Mouse (Mus musculus) MEL (cell line): Measurements from ENCODE around the gene Rbms2.

Experiments used
- CTCF ChIP-seq, 3 experiments: IDR thresholded peaks in 2 of 3; conservative IDR thresholded peaks in 1 of 3; 2 replicates each; pipeline ENCODE4 v1.5.1; 2011 to 2012; ENCODE audit warnings: low read length in 3 of 3, low read depth in 2 of 3, mild to moderate bottlenecking in 2 of 3, improper control_type of control experiment in 1 of 3, inconsistent platforms in 1 of 3, mixed read lengths in 1 of 3, moderate library complexity in 1 of 3; ENCODE audit not compliant: control insufficient read depth in 1 of 3, insufficient read depth in 1 of 3, poor library complexity in 1 of 3, severe bottlenecking in 1 of 3
- E2F4 ChIP-seq: IDR thresholded peaks from 2 replicates; pipeline ENCODE4 v1.6.1; 2011; ENCODE audit warnings: low read depth, low read length, improper control_type of control experiment, borderline replicate concordance
- EP300 ChIP-seq, 2 experiments: IDR thresholded peaks; 2 replicates each; pipeline ENCODE4 v1.6.1; 2011; ENCODE audit warnings: improper control_type of control experiment in 2 of 2, low read length in 2 of 2, low read depth in 1 of 2, mild to moderate bottlenecking in 1 of 2
- MAFK ChIP-seq: IDR thresholded peaks from 2 replicates; pipeline ENCODE4 v1.6.1; 2011; ENCODE audit warnings: low read depth, mild to moderate bottlenecking, low read length, improper control_type of control experiment, borderline replicate concordance
- MYC ChIP-seq: IDR thresholded peaks from 2 replicates; pipeline ENCODE4 v1.6.1; 2011; ENCODE audit warnings: low read depth, mild to moderate bottlenecking, low read length, improper control_type of control experiment, moderate library complexity
- NRF1 ChIP-seq: IDR thresholded peaks from 2 replicates; pipeline ENCODE4 v1.6.1; 2014; ENCODE audit warnings: low read depth, mild to moderate bottlenecking, inconsistent platforms, low read length, improper control_type of control experiment, moderate library complexity; ENCODE audit not compliant: poor library complexity, insufficient read depth, severe bottlenecking
- SIN3A ChIP-seq: IDR thresholded peaks from 2 replicates; pipeline ENCODE4 v1.6.1; 2012; ENCODE audit warnings: low read length, improper control_type of control experiment, inconsistent platforms
- USF1 ChIP-seq: IDR thresholded peaks from 2 replicates; pipeline ENCODE4 v1.6.1; 2014; ENCODE audit warnings: low read depth, mild to moderate bottlenecking, inconsistent platforms, low read length, improper control_type of control experiment, moderate library complexity
- ZKSCAN1 ChIP-seq: IDR thresholded peaks from 2 replicates; pipeline ENCODE4 v1.6.1; 2012; ENCODE audit warnings: low read depth, mild to moderate bottlenecking, inconsistent platforms, low read length, improper control_type of control experiment, moderate library complexity

- no peak for TF ChIP-seq CTCF (IDR thresholded peaks at IDR 0.05 in 2 of 3, conservative IDR thresholded peaks at IDR 0.05 in 1 of 3; ENCODE audit: control insufficient read depth in 1 of 3, insufficient read depth in 1 of 3, low read depth in 2 of 3, low read length in 3 of 3, poor library complexity in 1 of 3, severe bottlenecking in 1 of 3)
- no peak for TF ChIP-seq EP300 (IDR thresholded peaks at IDR 0.05; ENCODE audit: low read depth in 1 of 2, low read length in 2 of 2)
- TF ChIP-seq MAFK = no peak
- no peak for TF ChIP-seq USF1
- no peak for TF ChIP-seq E2F4
- TF ChIP-seq MYC = no peak
- TF ChIP-seq ZKSCAN1 = no peak
- no peak for TF ChIP-seq SIN3A
- no peak for TF ChIP-seq NRF1
Measured at GRCm38 (mm10) chr10:128144961-128145360, 35.1 kb downstream of the Rbms2 start.
